Mouse (Mus musculus) heart, postnatal 10 days (tissue): Measurements from ENCODE around the gene Lep. TPM values are rescaled to one million over a fixed set of nuclear protein-coding genes. Genes with fewer than 3 reads are reported as not detected.
A peak's percentile ranks its signal among the peaks of the same experiment; 100 is the strongest.

Source experiments
- DNase-seq, 2 experiments: peaks; one replicate each; pipeline ENCODE4 v3.0.0; 2021
- intact Hi-C: fragments of 180-260 bp; cut with DNase I; formaldehyde crosslinking; loops from one replicate; pipeline ENCODE4 v1.15.1; 2025
- total RNA-seq, 2 experiments: library from RNA; stranded (reverse); gene quantifications; 2 replicates each; pipeline ENCODE4 v1.2.3; 2021

Lep gene
- under 1 TPM; 0.29 to 0.60 TPM for total RNA-seq

- intact Hi-C loops = no loop called here
- DNase-seq = no peak
Observed at GRCm38 (mm10) chr6:29059846-29060685, at the start of gene Lep. TSS of gene Lep (plus strand) at chr6:29060220.

DNA sequence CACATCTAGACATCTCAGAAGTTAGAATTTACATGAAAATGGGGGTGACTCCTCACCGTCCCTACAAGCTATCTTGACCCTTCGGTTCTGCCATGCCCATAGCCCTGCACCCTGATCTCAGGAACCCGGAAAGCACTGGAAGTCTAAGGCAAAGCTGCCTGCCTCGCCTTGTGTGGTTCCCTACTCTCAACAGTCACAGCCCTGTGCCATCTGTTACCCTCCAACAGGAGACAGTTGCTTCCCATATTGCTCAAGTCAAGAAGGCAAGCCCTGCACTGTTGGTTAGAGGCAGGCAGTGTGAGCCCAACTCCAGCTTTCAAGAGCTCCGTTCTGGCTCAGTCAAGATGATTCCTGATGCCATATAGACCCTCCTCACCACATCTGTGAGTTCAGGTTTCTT, 48.4 kb upstream of the Lep start:
- intact Hi-C loops = no loop called here
- no peak for DNase-seq

DNA sequence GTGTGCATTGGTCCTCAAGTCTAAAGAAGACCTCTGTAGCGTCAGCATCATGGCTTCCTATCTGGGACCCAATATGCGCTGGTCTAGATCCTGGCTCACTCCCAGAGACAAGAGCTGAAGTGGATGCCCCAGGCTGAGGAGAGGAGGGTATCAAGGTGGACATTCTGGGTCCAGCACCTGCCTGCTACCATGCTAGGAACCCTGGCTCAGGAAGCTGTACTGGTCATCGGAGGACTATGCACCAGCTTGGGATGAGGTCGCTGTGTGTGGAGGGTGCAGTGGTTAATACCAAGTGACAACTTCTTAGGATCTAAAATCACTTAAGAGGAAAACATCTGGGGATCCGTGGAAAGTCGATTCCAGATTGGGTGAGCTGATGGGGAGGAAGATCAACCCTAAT, 46.8 kb upstream of the Lep start:
- intact Hi-C loops = no loop called here
- DNase-seq = no peak

DNA sequence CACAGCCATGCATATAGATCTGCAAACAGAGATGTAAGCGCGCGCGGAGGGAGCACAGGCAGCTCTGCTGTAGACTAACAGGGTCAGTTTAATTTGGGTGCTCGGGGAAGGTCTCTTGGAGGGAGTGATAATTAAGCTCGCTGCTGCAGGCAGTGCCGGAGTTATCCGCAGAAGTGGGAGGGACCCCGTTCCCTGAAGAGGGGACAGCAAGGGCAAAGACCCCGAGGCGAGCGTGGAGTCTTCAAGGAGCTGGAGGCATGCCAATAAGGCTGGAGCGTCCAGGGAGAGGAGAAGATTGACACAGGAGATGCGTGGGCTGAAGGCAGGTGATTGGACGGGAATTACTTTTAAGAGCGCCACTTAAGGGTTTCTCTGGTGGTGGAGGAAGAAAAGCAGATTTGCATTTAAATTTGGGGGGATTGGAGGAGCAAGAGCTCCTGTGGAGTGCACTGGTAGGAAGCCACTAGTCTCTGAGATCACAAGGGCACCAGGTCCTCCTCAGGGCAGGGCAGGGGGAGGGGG, 43.1 kb upstream of the Lep start:
- DNase-seq = no peak
- intact Hi-C loops = no loop called here

GRCm38 (mm10) chr6:29019756-29020720, 40.0 kb upstream of the Lep start:
- intact Hi-C loops = loop anchor here (5.0 to 10.0 kb wide), 4 partner anchors 122 to 713 kb away; partner anchors contain the start of genes Arf5, Fscn3 and Gcc1
- DNase-seq = no peak

DNA sequence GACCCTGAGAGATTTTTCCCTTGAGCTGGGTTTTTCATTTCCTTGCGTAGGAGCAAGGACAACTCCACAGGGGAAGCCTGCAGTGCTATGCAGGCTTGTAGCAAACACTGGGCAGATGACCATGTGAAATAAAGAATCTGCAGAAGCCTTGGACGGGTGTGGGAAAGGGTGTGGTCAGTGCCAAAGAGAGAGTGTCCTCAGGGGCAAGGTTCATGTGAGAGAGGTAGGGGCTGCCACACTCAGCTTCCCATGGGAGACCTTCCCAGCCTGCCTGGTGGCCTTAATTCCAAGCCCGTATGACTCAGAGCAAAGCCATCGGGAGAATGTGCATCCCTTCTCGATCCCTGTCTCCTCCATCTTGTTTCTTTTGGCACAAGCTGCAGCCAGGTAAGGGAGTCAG, 39.1 kb upstream of the Lep start:
- DNase-seq = no peak
- intact Hi-C loops = loop anchor here (5.0 to 10.0 kb wide), 4 partner anchors 121 to 714 kb away; partner anchors contain the start of genes Arf5, Fscn3 and Gcc1

DNA sequence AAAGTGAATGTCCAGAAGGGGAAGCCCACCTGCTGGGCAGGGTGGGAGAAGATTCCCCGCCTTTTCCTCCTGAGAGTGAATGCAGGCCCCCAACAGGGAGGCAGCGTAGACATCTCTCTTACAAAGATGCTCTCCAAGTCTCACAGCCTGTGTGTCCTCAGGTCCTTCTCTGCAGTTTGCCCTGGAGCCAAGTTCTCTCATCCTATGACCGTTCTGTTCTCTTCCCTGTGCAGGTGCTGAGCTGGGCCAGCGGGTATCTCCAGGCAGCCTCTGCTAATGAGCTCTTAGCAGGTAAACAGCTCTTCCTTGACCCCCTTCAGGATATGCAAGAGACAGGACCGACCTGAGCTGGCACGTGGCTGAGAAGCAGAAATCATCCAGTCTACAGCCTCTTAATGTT, 38.5 kb upstream of the Lep start:
- no peak for DNase-seq
- intact Hi-C loops = loop anchor here (5.0 to 10.0 kb wide), 4 partner anchors 121 to 714 kb away; partner anchors contain the start of genes Arf5, Fscn3 and Gcc1

DNA sequence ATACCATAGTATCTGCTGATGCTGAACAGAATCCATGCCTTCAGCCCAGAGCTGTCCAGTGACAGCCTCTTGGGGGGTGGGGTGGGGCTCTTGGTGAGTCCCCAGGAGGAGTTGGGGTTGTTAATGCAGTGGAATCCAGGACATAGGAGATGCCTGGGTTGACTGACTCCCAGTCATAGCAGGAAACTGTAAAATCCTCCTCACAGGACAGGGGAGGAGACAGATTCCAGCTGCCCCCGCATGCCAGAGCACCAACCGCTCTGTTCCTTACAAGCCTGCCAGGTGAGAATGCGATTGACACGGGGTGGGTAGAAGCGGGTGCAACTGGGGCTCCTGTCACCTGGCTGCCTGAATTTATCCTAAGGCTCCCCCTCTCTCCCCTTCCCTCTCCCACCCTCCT, 37.9 kb upstream of the Lep start:
- no peak for DNase-seq
- intact Hi-C loops = loop anchor here (5.0 to 10.0 kb wide), 4 partner anchors 120 to 715 kb away; partner anchors contain the start of genes Arf5, Fscn3 and Gcc1

DNA sequence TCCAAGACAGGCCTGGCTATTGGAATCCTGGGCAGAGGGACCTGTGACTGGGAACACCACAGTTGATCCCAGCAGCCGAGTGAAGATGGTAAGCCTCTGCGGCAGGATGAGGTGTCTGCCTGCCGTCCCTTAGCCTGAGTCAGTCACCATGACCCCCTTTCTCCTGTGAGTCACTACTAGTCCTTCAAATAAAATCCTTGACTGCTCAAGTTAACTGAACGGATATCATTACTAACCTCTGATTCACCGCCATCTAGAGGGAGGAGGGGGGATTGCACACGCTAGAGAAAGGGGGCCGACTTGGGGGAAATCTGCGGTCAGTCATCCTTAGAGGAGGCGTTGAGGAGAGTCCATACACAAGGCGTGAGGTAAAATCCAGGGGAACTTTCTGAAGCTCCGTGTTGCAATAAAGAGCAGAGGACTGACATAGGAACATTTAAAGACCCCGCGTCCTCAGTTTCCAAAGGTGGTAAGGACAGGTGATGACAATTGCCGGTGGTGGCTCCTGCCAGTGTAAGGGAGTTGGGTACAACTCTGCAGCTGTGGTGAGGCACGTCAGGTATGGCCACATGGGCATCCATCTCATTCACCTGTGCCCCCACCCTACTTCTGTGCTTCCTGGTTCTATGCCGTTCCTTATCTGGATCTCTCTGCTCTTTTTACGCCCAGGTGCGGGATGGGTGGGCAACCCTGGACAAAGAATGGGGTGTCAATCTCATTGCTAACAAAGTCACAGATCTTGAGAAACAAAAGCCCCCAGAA, 36.6 kb upstream of the Lep start:
- intact Hi-C loops = loop anchor here (5.0 to 10.0 kb wide), 4 partner anchors 119 to 716 kb away; partner anchors contain the start of genes Arf5, Fscn3 and Gcc1
- peak; percentile 51 to 75 for DNase-seq

DNA sequence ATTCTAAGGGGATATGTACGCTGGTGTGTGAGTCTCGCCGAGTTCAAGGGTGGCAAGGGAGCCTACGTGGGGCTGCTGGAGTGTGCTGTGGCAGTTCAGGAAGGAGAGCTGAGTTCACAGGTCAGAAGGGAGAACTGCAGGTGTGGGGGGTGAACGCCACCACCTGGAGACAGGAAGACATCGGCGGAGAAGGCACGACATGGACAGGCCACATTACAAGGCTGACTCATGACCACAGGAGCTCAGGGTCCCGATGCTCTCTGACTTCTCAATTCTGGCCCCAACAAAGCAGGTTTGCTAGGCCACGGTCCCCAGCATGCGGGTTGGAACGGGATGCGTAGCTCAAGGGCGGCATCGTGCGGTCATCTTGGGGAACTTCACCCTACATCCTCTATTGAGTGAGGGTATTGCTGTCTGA, 36.0 kb upstream of the Lep start:
- intact Hi-C loops = loop anchor here (1.0 to 10.0 kb wide), 6 partner anchors 75 to 717 kb away; partner anchors contain the start of genes Arf5, Fscn3 and Gcc1
- DNase-seq = peak; percentile 68 to 85

- intact Hi-C loops = loop anchor here (10.0 kb wide), 1 partner anchor 601 kb away; the partner anchor contains the start of genes Arf5, Fscn3 and Gcc1
- no peak for DNase-seq
Observed at GRCm38 (mm10) chr6:29025796-29026482, 34.1 kb upstream of the Lep start.

- intact Hi-C loops = loop anchor here (10.0 kb wide), 1 partner anchor 602 kb away; the partner anchor contains the start of genes Arf5, Fscn3 and Gcc1
- DNase-seq = no peak
Observed at GRCm38 (mm10) chr6:29026766-29027165, 33.3 kb upstream of the Lep start.

DNA sequence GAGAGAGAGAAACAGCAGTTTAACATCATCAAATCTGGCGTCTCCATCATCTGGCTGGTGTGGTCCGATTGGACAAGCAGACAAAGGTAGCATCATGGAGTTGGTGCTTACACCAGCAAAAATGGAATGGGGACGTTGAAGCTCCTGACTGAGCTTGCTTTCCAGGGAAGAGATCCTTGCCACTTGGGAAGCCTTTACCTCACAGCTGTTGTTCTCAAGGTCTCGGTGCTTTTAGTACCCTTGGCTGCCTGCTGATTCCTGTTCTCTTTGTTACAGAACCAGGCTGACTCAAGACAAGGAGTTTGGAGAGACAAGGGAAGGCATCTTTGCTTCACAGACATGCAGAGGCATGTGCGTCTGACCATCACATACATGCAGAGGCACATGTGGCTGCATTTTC, 31.9 kb upstream of the Lep start:
- intact Hi-C loops = loop anchor here (10.0 kb wide), 1 partner anchor 603 kb away; the partner anchor contains the start of genes Arf5, Fscn3 and Gcc1
- no peak for DNase-seq

DNA sequence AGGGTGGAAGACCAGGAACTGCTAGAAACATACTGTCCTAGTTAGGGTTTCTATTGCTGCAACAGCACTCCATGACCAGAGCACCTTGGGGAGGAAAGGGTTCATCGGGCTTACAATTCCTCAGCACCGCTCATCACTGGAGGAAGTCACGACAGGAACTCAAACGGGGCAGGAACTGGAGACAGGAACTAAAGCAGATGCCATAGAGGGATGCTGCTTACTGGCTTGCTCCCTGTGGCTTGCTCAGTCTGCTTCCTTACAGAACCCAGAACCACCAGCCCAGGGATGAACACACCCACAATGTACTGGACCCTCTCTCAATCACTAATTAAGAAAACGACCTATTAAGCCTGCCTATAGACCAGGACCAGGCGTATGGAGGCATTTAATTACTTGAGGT, 30.5 kb upstream of the Lep start:
- no peak for DNase-seq
- intact Hi-C loops = loop anchor here (10.0 kb wide), 1 partner anchor 605 kb away; the partner anchor contains the start of genes Arf5, Fscn3 and Gcc1

GRCm38 (mm10) chr6:29031216-29031615, 28.8 kb upstream of the Lep start:
- intact Hi-C loops = no loop called here
- DNase-seq = peak; percentile 58 to 67

GRCm38 (mm10) chr6:29031704-29032310, 28.2 kb upstream of the Lep start:
- intact Hi-C loops = no loop called here
- DNase-seq = no peak

DNA sequence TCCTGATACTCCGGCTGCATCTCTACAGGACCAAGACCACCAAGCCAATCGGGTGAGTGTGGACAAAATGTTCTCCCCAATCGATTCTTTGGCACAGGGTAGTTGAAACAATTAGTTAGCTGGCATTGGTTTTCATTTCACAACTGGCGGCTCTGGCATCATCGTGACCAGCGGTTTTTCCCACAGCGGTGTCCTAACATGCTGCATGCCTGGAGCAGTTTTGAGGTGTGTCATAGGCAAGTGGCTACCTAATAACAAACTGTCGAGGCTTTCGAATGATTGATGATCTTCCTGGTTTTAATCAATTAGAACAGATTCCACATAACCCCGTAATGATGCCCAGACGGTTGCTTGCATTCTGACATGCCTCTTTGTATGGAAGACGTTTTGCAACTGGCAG, 27.6 kb upstream of the Lep start:
- intact Hi-C loops = no loop called here

GRCm38 (mm10) chr6:29033981-29034646, 25.9 kb upstream of the Lep start:
- intact Hi-C loops = no loop called here
- DNase-seq = no peak

More for the DNA sequence above, 27.6 kb upstream of the Lep start:
- DNase-seq = no peak
